In genomic region chr4:58521137-58521536, GRCm38 (mm10) we compare ENCODE assay signal across 29 mouse cellular contexts. TPM values are rescaled to one million over a fixed set of nuclear protein-coding genes. Genes with fewer than 3 reads are reported as not detected.
A peak's percentile ranks its signal among the peaks of the same experiment; 100 is the strongest.
DNase-seq lines count a peak whose midpoint lies in the region; ATAC-seq lines count a peak whose summit lies in the region.
"Had no signal": no experiment of that assay in that cellular context is flagged by ENCODE, and none has a peak within 500 bp of the region (broad histone marks: within the 10 kb centered on the region; RNA-seq: fewer than 3 reads in every experiment).

No protein-coding gene starts in this region.

- H3K9me3 ChIP-seq in heart, embryonic 10.5 days: no peaks in the 10 kb centered on the region
- no peaks in the 10 kb centered on the region for H3K9me3 ChIP-seq in embryonic facial prominence, embryonic 10.5 days
- H3K9me3 ChIP-seq in embryonic facial prominence, embryonic 13.5 days: no peaks in the 10 kb centered on the region
- H3K9me3 ChIP-seq in limb, embryonic 11.5 days (ENCODE audit: control insufficient read depth, low read length): no peaks in the 10 kb centered on the region
- H3K9me3 ChIP-seq: forebrain, embryonic 15.5 days; heart, embryonic 15.5 days; midbrain, embryonic 15.5 days; stomach, embryonic 15.5 days had no signal

- no peaks in the 10 kb centered on the region for H3K36me3 ChIP-seq in heart, embryonic 10.5 days
- peaks cover 24% of the 10 kb centered on the region for H3K36me3 ChIP-seq in embryonic facial prominence, embryonic 10.5 days (replicated peaks)
- H3K36me3 ChIP-seq in embryonic facial prominence, embryonic 13.5 days: peaks cover 11% of the 10 kb centered on the region; the same call in 1 of the 2 replicates
- H3K36me3 ChIP-seq in limb, embryonic 11.5 days (ENCODE audit: control insufficient read depth, insufficient read depth, low read length): no peaks in the 10 kb centered on the region
- H3K36me3 ChIP-seq: forebrain, embryonic 15.5 days; heart, embryonic 15.5 days; midbrain, embryonic 15.5 days; stomach, embryonic 15.5 days had no signal

- WGBS in heart, embryonic 10.5 days: 69% methylated on average over 8 of the region's 8 CpGs
- WGBS in embryonic facial prominence, embryonic 10.5 days: 47% methylated on average over 8 of the region's 8 CpGs
- WGBS in embryonic facial prominence, embryonic 13.5 days: 30% methylated on average over 8 of the region's 8 CpGs
- 20% methylated on average over 8 of the region's 8 CpGs for WGBS in limb, embryonic 11.5 days

- no peak overlapping the region for H3K9ac ChIP-seq in embryonic facial prominence, embryonic 13.5 days
- H3K9ac ChIP-seq in limb, embryonic 11.5 days (ENCODE audit: low read length): no peak overlapping the region
- H3K9ac ChIP-seq: forebrain, embryonic 15.5 days; heart, embryonic 15.5 days; hindbrain, embryonic 14.5 days; liver, embryonic 14.5 days; midbrain, embryonic 15.5 days; stomach, embryonic 15.5 days had no signal

- H3K27me3 ChIP-seq in heart, embryonic 10.5 days (ENCODE audit: insufficient read depth, poor library complexity, severe bottlenecking): no peaks in the 10 kb centered on the region
- no peaks in the 10 kb centered on the region for H3K27me3 ChIP-seq in embryonic facial prominence, embryonic 10.5 days (replicated peaks; ENCODE audit: low read depth, poor library complexity, severe bottlenecking)
- H3K27me3 ChIP-seq in embryonic facial prominence, embryonic 13.5 days: no peaks in the 10 kb centered on the region
- no peaks in the 10 kb centered on the region for H3K27me3 ChIP-seq in limb, embryonic 11.5 days (ENCODE audit: control insufficient read depth, insufficient read depth, low read length)
- H3K27me3 ChIP-seq: forebrain, embryonic 15.5 days; heart, embryonic 15.5 days; midbrain, embryonic 15.5 days; Patski; stomach, embryonic 15.5 days had no signal

- H3K4me1 ChIP-seq in heart, embryonic 10.5 days: peaks cover 33% of the 10 kb centered on the region
- peaks cover 67% of the 10 kb centered on the region for H3K4me1 ChIP-seq in embryonic facial prominence, embryonic 10.5 days
- H3K4me1 ChIP-seq in embryonic facial prominence, embryonic 13.5 days: peaks cover 60% of the 10 kb centered on the region
- peaks cover 40% of the 10 kb centered on the region for H3K4me1 ChIP-seq in limb, embryonic 11.5 days (ENCODE audit: control insufficient read depth, insufficient read depth, low read length)
- H3K4me1 ChIP-seq: forebrain, embryonic 15.5 days; midbrain, embryonic 15.5 days had no signal

- DNase-seq in heart, adult 11 months: peak; percentile 81
- DNase-seq in heart, embryonic 10.5 days (ENCODE audit: low spot score): no peak
- peak; percentile 41 for DNase-seq in embryonic facial prominence, embryonic 10.5 days (ENCODE audit: low spot score)
- DNase-seq in limb, embryonic 11.5 days (ENCODE audit: low spot score): peak; percentile 43
- DNase-seq in T-cell, adult 2 months (ENCODE audit: low spot score): no peak
- DNase-seq in gastrocnemius, postnatal 25 days: no peak
- no peak for DNase-seq in left cerebral cortex, postnatal 4 days
- DNase-seq: adrenal gland, postnatal 36 days; cerebellum, adult 2 months; cerebellum, postnatal 14 days; kidney, adult 8-10 months; kidney, postnatal 4 days; liver; lung, adult 2 months; lung, postnatal 10 days; right cerebral cortex, postnatal 25 days had no signal

- intact Hi-C loops in left cerebral cortex, postnatal 4 days (cut with DNase I): no loop called here

- no peak overlapping the region for H3K4me3 ChIP-seq in heart, embryonic 10.5 days
- no peak overlapping the region for H3K4me3 ChIP-seq in embryonic facial prominence, embryonic 10.5 days
- H3K4me3 ChIP-seq in embryonic facial prominence, embryonic 13.5 days: no peak overlapping the region
- H3K4me3 ChIP-seq in limb, embryonic 11.5 days (ENCODE audit: low read depth, low read length): no peak overlapping the region
- H3K4me3 ChIP-seq: forebrain, embryonic 10.5 days; forebrain, embryonic 15.5 days; heart, embryonic 15.5 days; midbrain, embryonic 15.5 days; stomach, embryonic 15.5 days had no signal

- H3K4me2 ChIP-seq in embryonic facial prominence, embryonic 13.5 days: peak overlapping the region; percentile 11; the same call in 1 of the 2 replicates
- H3K4me2 ChIP-seq in limb, embryonic 11.5 days (ENCODE audit: low read depth, severe bottlenecking): no peak overlapping the region
- H3K4me2 ChIP-seq: forebrain, embryonic 15.5 days; heart, embryonic 15.5 days; hindbrain, embryonic 14.5 days; midbrain, embryonic 15.5 days; stomach, embryonic 15.5 days had no signal

- H3K27ac ChIP-seq in heart, embryonic 10.5 days: no peak overlapping the region
- no peak overlapping the region for H3K27ac ChIP-seq in embryonic facial prominence, embryonic 10.5 days (replicated peaks)
- H3K27ac ChIP-seq in embryonic facial prominence, embryonic 13.5 days: no peak overlapping the region; the same call in 1 of the 2 replicates
- 0 out of 2 replicates have a peak overlapping the region, but pooled peaks have one; percentile 36 for H3K27ac ChIP-seq in limb, embryonic 11.5 days (replicated peaks; ENCODE audit: low read depth, low read length)
- H3K27ac ChIP-seq: forebrain, embryonic 10.5 days; forebrain, embryonic 15.5 days; heart, embryonic 15.5 days; hindbrain, embryonic 14.5 days; kidney, postnatal 0 days; liver, embryonic 14.5 days; macrophage; midbrain, embryonic 15.5 days; stomach, embryonic 15.5 days had no signal

- ATAC-seq in embryonic facial prominence, embryonic 13.5 days (ENCODE audit: insufficient number of reproducible peaks, insufficient read depth, low FRiP score, low TSS enrichment, low read depth): no peak
- ATAC-seq in limb, embryonic 11.5 days (ENCODE audit: insufficient number of reproducible peaks, low FRiP score, low TSS enrichment, low read depth): no peak
- ATAC-seq: forebrain, embryonic 15.5 days; inflammation-experienced regulatory T-cells, adult 6 months; midbrain, embryonic 15.5 days; Patski had no signal

RNA-seq across cellular contexts. Expression of gene Lpar1, which starts 32.6 kb away (rescaled TPM):
- 24.7 and 38.7 TPM in 2 replicates for polyA plus RNA-seq in heart, embryonic 10.5 days (2016; fragmentation: Nextera tagmentation; extraction: Ambion mirVana)
- polyA plus RNA-seq in embryonic facial prominence, embryonic 10.5 days (2016; fragmentation: Nextera tagmentation; extraction: Ambion mirVana): 129 and 155 TPM in 2 replicates
- 138 and 142 TPM in 2 replicates for polyA plus RNA-seq in embryonic facial prominence, embryonic 13.5 days (2015; fragmentation: Nextera tagmentation; extraction: Ambion mirVana)
- 256 and 263 TPM in 2 replicates for polyA plus RNA-seq in limb, embryonic 11.5 days (2014; fragmentation: Nextera tagmentation; extraction: Ambion mirVana)
- total RNA-seq in gastrocnemius, postnatal 25 days (2021): 10 to 100 TPM; 14.8 to 15.4 TPM
- total RNA-seq in left cerebral cortex, postnatal 4 days (2021): 10 to 100 TPM; 12.5 to 13.7 TPM
- total RNA-seq: MEL had no signal
- polyA plus RNA-seq: inflammation-experienced regulatory T-cells, adult 6 months had no signal

Comparison
In these comparisons a context has a peak if more than half of its experiments do, and no peak if none do; other contexts are left out.
1. DNase-seq: peak in heart, adult 11 months (single experiment), embryonic facial prominence, embryonic 10.5 days (single experiment) and limb, embryonic 11.5 days (single experiment); none in heart, embryonic 10.5 days (single experiment), T-cell, adult 2 months (single experiment), gastrocnemius, postnatal 25 days (single experiment) and left cerebral cortex, postnatal 4 days (single experiment).